Mouse (Mus musculus): Measurements from ENCODE around the gene Robo1. TPM values are rescaled to one million over a fixed set of nuclear protein-coding genes. Genes with fewer than 3 reads are reported as not detected.

The Robo1 gene
- polyA plus RNA-seq, 1 experiment: 74.4 TPM

DNA sequence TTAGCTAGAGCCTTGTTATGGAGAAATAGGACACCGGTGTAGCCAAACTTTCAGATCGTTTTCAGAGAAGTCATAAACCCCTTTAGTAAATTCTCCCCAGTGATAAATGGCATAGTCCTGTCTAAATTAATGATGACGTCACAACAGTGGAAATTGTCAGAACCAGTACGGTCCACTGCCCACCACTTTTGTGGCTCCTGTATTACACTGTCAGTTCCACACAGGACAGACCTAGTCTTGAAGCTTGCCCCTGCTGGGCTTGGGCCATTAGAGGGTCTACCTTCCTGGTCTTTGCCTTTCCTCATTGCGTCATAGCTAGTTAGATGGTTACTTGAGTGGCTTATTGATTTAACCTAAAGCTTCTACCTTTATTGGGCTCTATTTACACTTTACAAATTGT, 369.1 kb downstream of the Robo1 start:
- TF ChIP-seq CTCF (IDR thresholded peaks at IDR 0.05; ENCODE audit: insufficient read depth, low read depth, low read length): no peak
- no peak for TF ChIP-seq POLR2A (IDR thresholded peaks at IDR 0.05; ENCODE audit: insufficient read depth, low read depth, low read length)
- Histone ChIP-seq H3K27ac (ENCODE audit: insufficient read depth, low read depth, low read length) (no peak overlapping the region), H3K4me3 (ENCODE audit: insufficient read depth, low read depth, low read length) (no peak overlapping the region), H3K4me1 (ENCODE audit: control insufficient read depth, insufficient read depth, low read length) (0 out of 2 replicates have a peak, but pooled peaks cover 2% of the 10 kb centered on the region)
- WGBS: 92% methylated on average over 5 of the region's 5 CpGs

- Histone ChIP-seq H3K4me3 (ENCODE audit: insufficient read depth, low read depth, low read length) (no peak overlapping the region), H3K4me1 (ENCODE audit: control insufficient read depth, insufficient read depth, low read length) (0 out of 2 replicates have a peak, but pooled peaks cover 2% of the 10 kb centered on the region), H3K27ac (ENCODE audit: insufficient read depth, low read depth, low read length) (no peak overlapping the region)
- 73% methylated on average over 13 of the region's 13 CpGs for WGBS
- TF ChIP-seq CTCF (IDR thresholded peaks at IDR 0.05; ENCODE audit: insufficient read depth, low read depth, low read length) (no peak), POLR2A (IDR thresholded peaks at IDR 0.05; ENCODE audit: insufficient read depth, low read depth, low read length) (no peak)
Measured at GRCm38 (mm10) chr16:72678450-72678849, 370.3 kb downstream of the Robo1 start.

- no peak overlapping the region for H3K27ac ChIP-seq (ENCODE audit: insufficient read depth, low read depth, low read length)
Measured at GRCm38 (mm10) chr16:72678947-72679558, 370.9 kb downstream of the Robo1 start.

GRCm38 (mm10) chr16:72685604-72686479, 377.7 kb downstream of the Robo1 start:
- TF ChIP-seq CTCF (IDR thresholded peaks at IDR 0.05; ENCODE audit: insufficient read depth, low read depth, low read length): no peak
- no peak for TF ChIP-seq POLR2A (IDR thresholded peaks at IDR 0.05; ENCODE audit: insufficient read depth, low read depth, low read length)
- 86% methylated on average over 6 of the region's 6 CpGs for WGBS
- Histone ChIP-seq H3K4me1 (ENCODE audit: control insufficient read depth, insufficient read depth, low read length) (no peaks in the 10 kb centered on the region), H3K4me3 (ENCODE audit: insufficient read depth, low read depth, low read length) (no peak overlapping the region), H3K27ac (ENCODE audit: insufficient read depth, low read depth, low read length) (no peak overlapping the region)

More at GRCm38 (mm10) chr16:72678947-72679558, 370.9 kb downstream of the Robo1 start:
- WGBS: 95% methylated on average over 11 of the region's 11 CpGs
- no peak for TF ChIP-seq CTCF (IDR thresholded peaks at IDR 0.05; ENCODE audit: insufficient read depth, low read depth, low read length)
- no peak for TF ChIP-seq POLR2A (IDR thresholded peaks at IDR 0.05; ENCODE audit: insufficient read depth, low read depth, low read length)
- Histone ChIP-seq H3K4me3 (ENCODE audit: insufficient read depth, low read depth, low read length) (no peak overlapping the region), H3K4me1 (ENCODE audit: control insufficient read depth, insufficient read depth, low read length) (0 out of 2 replicates have a peak, but pooled peaks cover 2% of the 10 kb centered on the region)

DNA sequence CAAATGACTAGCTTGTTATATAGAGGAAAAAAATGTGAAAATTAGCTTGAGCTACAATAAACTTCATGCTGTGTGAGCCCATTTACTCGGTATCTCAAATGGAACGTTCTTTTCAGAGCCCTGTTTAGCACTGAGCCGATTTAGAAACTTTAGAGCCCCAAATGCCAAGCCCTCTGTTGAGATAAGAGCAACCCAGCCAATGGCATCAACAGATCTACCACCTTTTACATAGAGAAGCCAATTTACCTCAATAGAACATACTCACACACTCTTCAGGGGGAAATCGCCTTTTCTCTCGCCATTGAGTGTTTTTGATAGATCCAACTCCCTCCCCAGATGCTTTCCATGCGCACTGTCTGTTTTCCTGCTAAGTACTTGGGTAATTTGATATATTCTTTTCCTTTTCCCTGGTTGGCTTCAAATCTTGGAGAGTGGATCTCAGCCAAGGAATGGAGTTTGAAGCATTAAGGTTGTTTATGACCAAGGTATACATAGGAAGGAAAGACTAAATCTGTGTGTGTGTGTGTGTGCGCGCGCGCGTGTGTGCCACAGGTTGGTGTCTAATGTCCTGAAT, 378.5 kb downstream of the Robo1 start:
- Histone ChIP-seq H3K4me3 (ENCODE audit: insufficient read depth, low read depth, low read length) (no peak overlapping the region), H3K27ac (ENCODE audit: insufficient read depth, low read depth, low read length) (no peak overlapping the region), H3K4me1 (ENCODE audit: control insufficient read depth, insufficient read depth, low read length) (no peaks in the 10 kb centered on the region)
- 81% methylated on average over 11 of the region's 11 CpGs for WGBS
- no peak for TF ChIP-seq POLR2A (IDR thresholded peaks at IDR 0.05; ENCODE audit: insufficient read depth, low read depth, low read length)
- TF ChIP-seq CTCF (IDR thresholded peaks at IDR 0.05; ENCODE audit: insufficient read depth, low read depth, low read length): no peak

DNA sequence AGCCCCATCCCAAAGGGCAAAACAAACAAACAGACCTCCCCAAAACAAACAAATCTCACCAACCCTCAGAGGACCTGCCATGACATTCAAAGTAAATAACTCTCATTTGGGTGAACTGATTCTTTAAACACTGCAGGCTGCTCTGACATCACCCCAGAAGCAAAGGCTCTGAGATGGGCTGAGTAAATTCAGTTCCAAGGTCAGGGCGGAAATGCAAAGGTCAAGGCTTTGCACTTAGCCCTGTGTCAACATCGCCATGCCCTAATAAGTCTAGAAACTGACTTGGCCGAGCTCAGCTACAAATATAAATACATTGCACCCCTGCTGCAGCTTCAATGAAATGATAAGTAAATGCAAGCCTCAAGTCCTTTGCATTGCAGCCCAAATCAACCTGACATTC, 379.5 kb downstream of the Robo1 start:
- no peak overlapping the region for H3K4me3 ChIP-seq (ENCODE audit: insufficient read depth, low read depth, low read length)
- WGBS: 92% methylated on average over 3 of the region's 3 CpGs
- TF ChIP-seq POLR2A (IDR thresholded peaks at IDR 0.05; ENCODE audit: insufficient read depth, low read depth, low read length) (no peak), CTCF (IDR thresholded peaks at IDR 0.05; ENCODE audit: insufficient read depth, low read depth, low read length) (no peak)
- H3K4me1 ChIP-seq (ENCODE audit: control insufficient read depth, insufficient read depth, low read length): no peaks in the 10 kb centered on the region
- H3K27ac ChIP-seq (ENCODE audit: insufficient read depth, low read depth, low read length): no peak overlapping the region

GRCm38 (mm10) chr16:72688185-72688681, 380.1 kb downstream of the Robo1 start:
- H3K4me3 ChIP-seq (ENCODE audit: insufficient read depth, low read depth, low read length): no peak overlapping the region
- TF ChIP-seq CTCF (IDR thresholded peaks at IDR 0.05; ENCODE audit: insufficient read depth, low read depth, low read length) (no peak), POLR2A (IDR thresholded peaks at IDR 0.05; ENCODE audit: insufficient read depth, low read depth, low read length) (no peak)
- 87% methylated on average over 6 of the region's 6 CpGs for WGBS
- no peak overlapping the region for H3K27ac ChIP-seq (ENCODE audit: insufficient read depth, low read depth, low read length)
- H3K4me1 ChIP-seq (ENCODE audit: control insufficient read depth, insufficient read depth, low read length): no peaks in the 10 kb centered on the region

- no peak for TF ChIP-seq POLR2A (IDR thresholded peaks at IDR 0.05; ENCODE audit: insufficient read depth, low read depth, low read length)
- 60% methylated on average over 3 of the region's 3 CpGs for WGBS
- Histone ChIP-seq H3K27ac (ENCODE audit: insufficient read depth, low read depth, low read length) (no peak overlapping the region), H3K4me1 (ENCODE audit: control insufficient read depth, insufficient read depth, low read length) (peaks cover 6% of the 10 kb centered on the region), H3K4me3 (ENCODE audit: insufficient read depth, low read depth, low read length) (no peak overlapping the region)
Measured at GRCm38 (mm10) chr16:72691909-72692308, 383.8 kb downstream of the Robo1 start.
